Mouse (Mus musculus) E14TG2a.4 (cell line): Measurements from ENCODE around the gene Capn5.

Source experiments
- CTCF ChIP-seq: conservative IDR thresholded peaks from 2 replicates; pipeline ENCODE4 v1.5.1; 2014; ENCODE audit warnings: low read length
- NANOG ChIP-seq: IDR thresholded peaks from 2 replicates; pipeline ENCODE4 v1.6.1; 2014; ENCODE audit warnings: borderline replicate concordance, low read length, mixed read lengths

DNA sequence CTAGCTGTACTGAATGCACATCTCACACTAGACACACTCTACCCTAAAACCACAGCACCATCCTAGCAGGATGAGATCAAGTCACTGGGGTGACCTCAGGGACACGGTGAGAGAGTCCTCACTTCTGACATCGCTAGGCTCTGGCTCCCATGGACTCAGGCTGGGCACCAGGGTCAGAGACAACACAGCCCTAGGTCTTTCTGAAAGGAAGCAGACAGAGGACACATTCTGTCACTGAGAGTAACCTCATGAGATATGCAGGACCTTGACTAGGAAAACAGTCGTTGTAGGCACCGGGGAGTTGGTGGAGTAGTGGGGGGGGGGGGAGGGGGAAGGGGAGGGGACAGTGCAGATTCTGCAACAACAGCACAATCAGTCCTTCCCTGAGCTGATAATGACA lies 4.7 kb downstream of the Capn5 start:
- TF ChIP-seq CTCF (no peak), NANOG (no peak)
